Comparison of ENCODE assay signal across 8 mouse cellular contexts in the genomic region with DNA sequence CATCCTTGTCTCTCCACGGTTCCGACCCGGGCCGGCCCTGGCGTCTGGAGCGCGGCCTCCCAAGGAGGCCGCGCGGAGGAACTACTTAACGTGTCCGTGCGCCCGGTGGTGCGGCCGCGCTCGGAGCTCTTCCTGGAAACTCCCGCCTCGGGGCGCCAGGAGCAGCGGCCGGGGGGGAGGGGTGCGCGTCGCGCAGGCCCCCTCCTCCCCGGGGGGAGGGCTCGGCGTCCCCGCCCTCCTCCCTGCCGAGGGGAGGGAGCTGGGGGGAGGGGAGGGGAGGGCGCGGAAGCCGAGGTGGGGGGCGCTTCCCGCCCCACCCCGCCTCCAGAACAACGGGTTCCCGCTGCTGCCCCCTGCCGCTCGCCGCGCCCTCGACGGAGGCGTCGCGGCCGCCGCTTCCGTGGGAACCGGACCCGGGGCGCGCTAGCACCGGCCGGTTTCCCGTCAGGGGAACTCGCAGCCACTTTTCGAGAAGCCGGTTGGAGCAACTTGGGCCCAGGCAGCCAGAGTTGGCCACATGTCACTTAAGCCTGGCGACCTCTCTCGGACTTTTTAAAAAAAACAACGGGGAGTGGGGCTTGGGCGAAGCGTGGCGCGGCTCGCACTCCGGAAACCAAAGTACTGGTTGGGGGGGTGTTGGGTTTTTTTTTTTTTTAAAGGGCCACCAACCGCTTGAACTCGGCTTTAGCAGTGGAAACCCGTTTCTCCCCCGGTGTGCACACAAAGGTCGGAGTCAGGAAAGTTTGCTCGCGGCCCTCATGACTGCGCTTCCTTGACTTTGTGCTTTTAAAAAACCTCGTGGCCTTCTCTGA. TPM values are rescaled to one million over a fixed set of nuclear protein-coding genes. Genes with fewer than 3 reads are reported as not detected.
DNase-seq lines count a peak whose midpoint lies in the region; ATAC-seq and TF ChIP-seq lines count a peak whose summit lies in the region.

No protein-coding gene starts in this region.

- no peaks in the 10 kb centered on the region for H3K36me3 ChIP-seq in CH12.LX (replicated peaks in 1 of 2; ENCODE audit: control insufficient read depth in 1 of 2, insufficient read depth in 1 of 2, low read length in 1 of 2)
- no peaks in the 10 kb centered on the region for H3K36me3 ChIP-seq in forebrain, embryonic 12.5 days (replicated peaks)
- no peaks in the 10 kb centered on the region for H3K36me3 ChIP-seq in heart, embryonic 16.5 days (ENCODE audit: control insufficient read depth, insufficient read depth)
- H3K36me3 ChIP-seq in liver, embryonic 14.5 days (replicated peaks; ENCODE audit: control insufficient read depth, insufficient read depth, low read depth) = no peaks in the 10 kb centered on the region
- H3K36me3 ChIP-seq in stomach, embryonic 15.5 days = no peaks in the 10 kb centered on the region

- H3K27me3 ChIP-seq in CH12.LX (replicated peaks) = no peaks in the 10 kb centered on the region
- peaks cover 16% of the 10 kb centered on the region for H3K27me3 ChIP-seq in forebrain, embryonic 12.5 days
- H3K27me3 ChIP-seq in heart, embryonic 16.5 days (ENCODE audit: control insufficient read depth, insufficient read depth, low read length) = no peaks in the 10 kb centered on the region
- no peaks in the 10 kb centered on the region for H3K27me3 ChIP-seq in liver, embryonic 14.5 days (ENCODE audit: control insufficient read depth, insufficient read depth, low read length)
- H3K27me3 ChIP-seq in stomach, embryonic 15.5 days (replicated peaks) = no peaks in the 10 kb centered on the region

- no peaks in the 10 kb centered on the region for H3K9me3 ChIP-seq in CH12.LX (replicated peaks; ENCODE audit: low read length)
- H3K9me3 ChIP-seq in forebrain, embryonic 12.5 days = no peaks in the 10 kb centered on the region
- no peaks in the 10 kb centered on the region for H3K9me3 ChIP-seq in heart, embryonic 16.5 days (replicated peaks; ENCODE audit: control insufficient read depth, low read length)
- no peaks in the 10 kb centered on the region for H3K9me3 ChIP-seq in liver, embryonic 14.5 days (ENCODE audit: control insufficient read depth, low read length)
- H3K9me3 ChIP-seq in stomach, embryonic 15.5 days = no peaks in the 10 kb centered on the region

- DNase-seq in CH12.LX (ENCODE audit: extremely low read depth) = peak; percentile 87
- DNase-seq in c-Kit-positive CD71-positive TER-119-negative erythroid progenitor cells, embryonic 14.5 days (ENCODE audit: low read depth) = peak; percentile 80
- DNase-seq in kidney, postnatal 36 days = peak; percentile 92 to 96
- peak; percentile 74 to 79 (median 76) for DNase-seq in liver, embryonic 14.5 days (ENCODE audit: low read depth in 3 of 3, low spot score in 3 of 3)
- peak; percentile 87 for DNase-seq in neural tube, embryonic 10.5 days (ENCODE audit: extremely low spot score, low spot score)

- TF ChIP-seq POLR2A in CH12.LX (IDR thresholded peaks at IDR 0.05; ENCODE audit: low read depth, low read length) = peak; percentile 66

- H3K4me1 ChIP-seq in CH12.LX (ENCODE audit: control insufficient read depth in 1 of 2, insufficient read depth in 2 of 2) = peaks cover 0 to 24% of the 10 kb centered on the region in 2 experiments; a peak in 2 of 4 replicates
- H3K4me1 ChIP-seq in forebrain, embryonic 12.5 days = peaks cover 26% of the 10 kb centered on the region
- H3K4me1 ChIP-seq in heart, embryonic 16.5 days (ENCODE audit: control insufficient read depth, insufficient read depth, low read length) = peaks cover 22% of the 10 kb centered on the region
- H3K4me1 ChIP-seq in liver, embryonic 14.5 days (replicated peaks; ENCODE audit: control insufficient read depth in 2 of 2, insufficient read depth in 2 of 2, low read length in 1 of 2) = peaks cover 11 to 25% of the 10 kb centered on the region in 2 experiments
- H3K4me1 ChIP-seq in stomach, embryonic 15.5 days = peaks cover 16% of the 10 kb centered on the region

- peak in 1 of 2 experiments; percentile 74; a peak in 2 of 4 replicates for TF ChIP-seq CTCF in CH12.LX (conservative IDR thresholded peaks at IDR 0.05 in 1 of 2, IDR thresholded peaks at IDR 0.05 in 1 of 2; ENCODE audit: low read depth in 2 of 2, low read length in 2 of 2)
- TF ChIP-seq CTCF in liver, embryonic 14.5 days (IDR thresholded peaks at IDR 0.05; ENCODE audit: low read depth) = peak; percentile 60

- TF ChIP-seq RAD21 in CH12.LX (IDR thresholded peaks at IDR 0.05; ENCODE audit: low read depth, low read length) = peak; percentile 0; the same call in 1 of the 2 replicates

- peak overlapping the region; percentile 98 for H3K27ac ChIP-seq in CH12.LX (ENCODE audit: insufficient read depth, low read depth)
- H3K27ac ChIP-seq in forebrain, embryonic 12.5 days = peak overlapping the region; percentile 100
- H3K27ac ChIP-seq in heart, embryonic 16.5 days (ENCODE audit: low read length) = peak overlapping the region; percentile 99
- H3K27ac ChIP-seq in liver, embryonic 14.5 days = peak overlapping the region; percentile 92
- peak overlapping the region; percentile 100 for H3K27ac ChIP-seq in stomach, embryonic 15.5 days

- in situ Hi-C loops in CH12.LX (cut with MboI; ENCODE audit: low pct_ligation_motif_present, low pct_unique_long_range_greater_than_20kb, low sequenced_read_pairs) = no loop called here

- ATAC-seq in forebrain, embryonic 12.5 days (ENCODE audit: low FRiP score) = peak; percentile 57
- ATAC-seq in heart, embryonic 16.5 days (replicated peaks; ENCODE audit: extremely low read depth, insufficient read depth, low FRiP score) = peak; percentile 71
- ATAC-seq in liver, embryonic 14.5 days (ENCODE audit: insufficient read depth) = peak; percentile 63
- ATAC-seq in stomach, embryonic 15.5 days (ENCODE audit: insufficient read depth, low FRiP score, low read depth) = peak; percentile 51

- no peak for TF ChIP-seq EP300 in CH12.LX (IDR thresholded peaks at IDR 0.05; ENCODE audit: low read length)
- 0 out of 2 replicates have a peak, but pooled peaks have one; percentile 2 for TF ChIP-seq EP300 in liver, embryonic 14.5 days (IDR thresholded peaks at IDR 0.05; ENCODE audit: low read depth)

- H3K9ac ChIP-seq in CH12.LX (ENCODE audit: insufficient read depth, low read depth) = peak overlapping the region; percentile 99
- H3K9ac ChIP-seq in forebrain, embryonic 12.5 days = peak overlapping the region; percentile 79
- H3K9ac ChIP-seq in heart, embryonic 16.5 days (ENCODE audit: low read length) = peak overlapping the region; percentile 91
- peak overlapping the region; percentile 78 for H3K9ac ChIP-seq in liver, embryonic 14.5 days (replicated peaks)
- H3K9ac ChIP-seq in stomach, embryonic 15.5 days = peak overlapping the region; percentile 68

- dilution Hi-C loops in CH12.LX (cut with MboI; ENCODE audit: extremely low pct_ligation_motif_present, extremely low pct_unique_long_range_greater_than_20kb, low sequenced_read_pairs) = no loop called here

- H3K4me2 ChIP-seq in CH12.LX (ENCODE audit: insufficient read depth, low read depth, poor library complexity, severe bottlenecking) = peak overlapping the region; percentile 100
- H3K4me2 ChIP-seq in forebrain, embryonic 12.5 days = peak overlapping the region; percentile 64
- peak overlapping the region; percentile 74 for H3K4me2 ChIP-seq in heart, embryonic 16.5 days (ENCODE audit: low read depth, low read length)
- H3K4me2 ChIP-seq in liver, embryonic 14.5 days (ENCODE audit: low read depth) = peak overlapping the region; percentile 92
- H3K4me2 ChIP-seq in stomach, embryonic 15.5 days = peak overlapping the region; percentile 65

- WGBS in forebrain, embryonic 12.5 days = under 1% methylated on average over 61 of the region's 80 CpGs
- under 1% methylated on average over 63 of the region's 80 CpGs for WGBS in heart, embryonic 16.5 days
- WGBS in liver, embryonic 14.5 days (ENCODE audit: insufficient replicate concordance) = under 1% methylated on average over 60 of the region's 80 CpGs
- under 1% methylated on average over 66 of the region's 80 CpGs for WGBS in stomach, embryonic 15.5 days

- no peaks in the 10 kb centered on the region for H3K79me2 ChIP-seq in CH12.LX (replicated peaks; ENCODE audit: control insufficient read depth, extremely low read depth, insufficient read depth, poor library complexity, severe bottlenecking)

- H3K4me3 ChIP-seq in CH12.LX (replicated peaks in 1 of 3; ENCODE audit: low read depth in 2 of 3, low read length in 2 of 3, poor library complexity in 1 of 3) = peak overlapping the region; percentile 55 to 65 (median 64)
- peak overlapping the region; percentile 61 for H3K4me3 ChIP-seq in forebrain, embryonic 12.5 days (replicated peaks)
- H3K4me3 ChIP-seq in heart, embryonic 16.5 days (ENCODE audit: low read length) = peak overlapping the region; percentile 72
- H3K4me3 ChIP-seq in liver, embryonic 14.5 days (ENCODE audit: insufficient read depth in 1 of 2, low read depth in 2 of 2, low read length in 2 of 2) = peak overlapping the region; percentile 69 to 70
- H3K4me3 ChIP-seq in stomach, embryonic 15.5 days (replicated peaks) = peak overlapping the region; percentile 73

TF ChIP-seq in CH12.LX, 34 proteins besides CTCF, POLR2A, EP300 and RAD21 (continues in another document):
- no peak for TF ChIP-seq POLR2AphosphoS2 (IDR thresholded peaks at IDR 0.05; ENCODE audit: low read depth, low read length)
- peak; percentile 15 for TF ChIP-seq HCFC1 (IDR thresholded peaks at IDR 0.05; ENCODE audit: low read depth, low read length)
- peak; percentile 46 for TF ChIP-seq SMC3 (IDR thresholded peaks at IDR 0.05; ENCODE audit: low read depth, low read length)
- TF ChIP-seq IRF4 (IDR thresholded peaks at IDR 0.05; ENCODE audit: low read depth, low read length) = peak; percentile 0
- 0 out of 2 replicates have a peak, but pooled peaks have one; percentile 4 for TF ChIP-seq CHD1 (IDR thresholded peaks at IDR 0.05; ENCODE audit: low read depth, low read length)
- TF ChIP-seq MXI1 (IDR thresholded peaks at IDR 0.05; ENCODE audit: low read depth, low read length) = peak; percentile 40; the same call in 1 of the 2 replicates
- TF ChIP-seq USF2 (conservative IDR thresholded peaks at IDR 0.05; ENCODE audit: low read depth, low read length) = no peak
- no peak for TF ChIP-seq E2F4 (IDR thresholded peaks at IDR 0.05; ENCODE audit: insufficient replicate concordance, low read depth, low read length)
- peak; percentile 84 for TF ChIP-seq ELF1 (IDR thresholded peaks at IDR 0.05; ENCODE audit: low read depth, low read length)
- TF ChIP-seq TBP (conservative IDR thresholded peaks at IDR 0.05; ENCODE audit: low read depth, low read length) = 0 out of 2 replicates have a peak, but pooled peaks have one; percentile 25

RNA-seq across cellular contexts. Expression of gene Arid1a, which starts 57.6 kb away (rescaled TPM):
- 17.9 and 19.1 TPM in 2 replicates for total RNA-seq in CH12.LX (2012; rRNA removed)
- total RNA-seq in CH12.LX (2014; rRNA removed) = 4.7 and 6.4 TPM in 2 replicates
- 36.3 and 47.1 TPM in 2 replicates for polyA plus RNA-seq in CH12.LX (2012; ENCODE audit: insufficient read length, low read depth)
- 50.4 and 51.5 TPM in 2 replicates for polyA plus RNA-seq in forebrain, embryonic 12.5 days (2016; fragmentation: Nextera tagmentation; extraction: Ambion mirVana)
- 18.8 and 20.0 TPM in 2 replicates for polyA plus RNA-seq in heart, embryonic 16.5 days (2015; fragmentation: Nextera tagmentation; extraction: Ambion mirVana)
- polyA plus RNA-seq in liver, embryonic 14.5 days (2012; rRNA removed) = 11.9 and 12.0 TPM in 2 replicates
- 7.4 and 7.8 TPM in 2 replicates for polyA plus RNA-seq in liver, embryonic 14.5 days (2014; fragmentation: Nextera tagmentation; extraction: Ambion mirVana)
- 27.0 and 29.2 TPM in 2 replicates for polyA plus RNA-seq in stomach, embryonic 15.5 days (2015; fragmentation: Nextera tagmentation; extraction: Ambion mirVana)

Comparison
In these comparisons a context has a peak if more than half of its experiments do, and no peak if none do; other contexts are left out.
1. Peak in every context shown above with its lines: DNase-seq, ATAC-seq, H3K4me3 ChIP-seq and H3K27ac ChIP-seq.